In genomic region chr1:50935076-50935475, GRCm38 (mm10) we compare ENCODE assay signal across 30 mouse cellular contexts. TPM values are rescaled to one million over a fixed set of nuclear protein-coding genes. Genes with fewer than 3 reads are reported as not detected.
DNase-seq lines count a peak whose midpoint lies in the region; ATAC-seq and TF ChIP-seq lines count a peak whose summit lies in the region.
"Had no signal": no experiment of that assay in that cellular context is flagged by ENCODE, and none has a peak within 500 bp of the region (broad histone marks: within the 10 kb centered on the region; RNA-seq: fewer than 3 reads in every experiment).

No protein-coding gene starts in this region.

- no peaks in the 10 kb centered on the region for H3K36me3 ChIP-seq in midbrain, postnatal 0 days (ENCODE audit: insufficient read depth, low read length)
- no peaks in the 10 kb centered on the region for H3K36me3 ChIP-seq in midbrain, embryonic 13.5 days
- H3K36me3 ChIP-seq: embryonic facial prominence, embryonic 13.5 days; forebrain, embryonic 10.5 days; forebrain, embryonic 15.5 days; hindbrain, embryonic 13.5 days; limb, embryonic 13.5 days; midbrain, embryonic 15.5 days; stomach, embryonic 15.5 days had no signal

- 0 out of 2 replicates have a peak, but pooled peaks cover 2% of the 10 kb centered on the region for H3K4me1 ChIP-seq in midbrain, postnatal 0 days (ENCODE audit: insufficient read depth, low read length)
- peaks cover 3% of the 10 kb centered on the region; the same call in 1 of the 2 replicates for H3K4me1 ChIP-seq in midbrain, embryonic 13.5 days (replicated peaks)
- H3K4me1 ChIP-seq: embryonic facial prominence, embryonic 13.5 days; limb, embryonic 13.5 days; stomach, embryonic 15.5 days had no signal

- TF ChIP-seq CTCF in midbrain, postnatal 0 days (IDR thresholded peaks at IDR 0.05), result no peak

- H3K9me3 ChIP-seq in midbrain, postnatal 0 days (ENCODE audit: low read length), result no peaks in the 10 kb centered on the region
- H3K9me3 ChIP-seq in midbrain, embryonic 13.5 days, result no peaks in the 10 kb centered on the region
- H3K9me3 ChIP-seq: embryonic facial prominence, embryonic 13.5 days; forebrain, embryonic 10.5 days; forebrain, embryonic 15.5 days; hindbrain, embryonic 13.5 days; limb, embryonic 13.5 days; midbrain, embryonic 15.5 days; stomach, embryonic 15.5 days had no signal

- H3K27me3 ChIP-seq in midbrain, postnatal 0 days (ENCODE audit: insufficient read depth, low read length), result no peaks in the 10 kb centered on the region
- H3K27me3 ChIP-seq in midbrain, embryonic 13.5 days, result no peaks in the 10 kb centered on the region
- H3K27me3 ChIP-seq: forebrain, embryonic 15.5 days; hindbrain, embryonic 13.5 days; midbrain, embryonic 15.5 days; stomach, embryonic 15.5 days had no signal

- H3K9ac ChIP-seq in midbrain, postnatal 0 days (replicated peaks; ENCODE audit: low read length, poor library complexity, severe bottlenecking), result no peak overlapping the region
- H3K9ac ChIP-seq in midbrain, embryonic 13.5 days (replicated peaks), result no peak overlapping the region
- H3K9ac ChIP-seq: embryonic facial prominence, embryonic 13.5 days; forebrain, embryonic 15.5 days; hindbrain, embryonic 13.5 days; limb, embryonic 13.5 days; midbrain, embryonic 15.5 days; stomach, embryonic 15.5 days had no signal

- peak; percentile 17 for DNase-seq in midbrain, postnatal 0 days (ENCODE audit: low spot score)
- DNase-seq in 416B (ENCODE audit: low read depth), result peak; percentile 74
- peak; percentile 27 for DNase-seq in brain, adult 2 months (ENCODE audit: low read depth, low spot score)
- DNase-seq in testis, postnatal 14 days (ENCODE audit: low spot score), result no peak
- no peak for DNase-seq in heart, postnatal 36 days
- DNase-seq: adrenal gland, postnatal 25 days; cerebellum, adult 2 months; cerebellum, postnatal 36 days; embryo, embryonic 11 days; heart, postnatal 14 days; kidney, adult 9 months; kidney, postnatal 10 days; lung, adult 18-20 months; right cerebral cortex, postnatal 25 days; thymus, adult 2 months; thymus, postnatal 36 days had no signal

- intact Hi-C loops in heart, postnatal 36 days (cut with DNase I), result no loop called here

- no peak overlapping the region for H3K4me3 ChIP-seq in midbrain, postnatal 0 days (ENCODE audit: low read depth, low read length)
- H3K4me3 ChIP-seq in midbrain, embryonic 13.5 days (replicated peaks), result no peak overlapping the region
- H3K4me3 ChIP-seq: embryonic facial prominence, embryonic 13.5 days; forebrain, embryonic 10.5 days; forebrain, embryonic 15.5 days; hindbrain, embryonic 13.5 days; left cerebral cortex, adult 2 months; limb, embryonic 13.5 days; midbrain, embryonic 15.5 days; stomach, embryonic 15.5 days had no signal

- H3K4me2 ChIP-seq in midbrain, postnatal 0 days (ENCODE audit: low read depth, low read length, poor library complexity, severe bottlenecking), result no peak overlapping the region
- H3K4me2 ChIP-seq in midbrain, embryonic 13.5 days (replicated peaks), result no peak overlapping the region
- H3K4me2 ChIP-seq: embryonic facial prominence, embryonic 13.5 days; forebrain, embryonic 15.5 days; hindbrain, embryonic 13.5 days; limb, embryonic 13.5 days; liver, embryonic 11.5 days; midbrain, embryonic 15.5 days; stomach, embryonic 15.5 days had no signal

- H3K27ac ChIP-seq in midbrain, postnatal 0 days (ENCODE audit: low read depth, low read length), result no peak overlapping the region
- H3K27ac ChIP-seq in midbrain, embryonic 13.5 days, result no peak overlapping the region
- H3K27ac ChIP-seq: embryonic facial prominence, embryonic 13.5 days; forebrain, embryonic 10.5 days; forebrain, embryonic 15.5 days; hindbrain, embryonic 13.5 days; left cerebral cortex, adult 2 months; limb, embryonic 13.5 days; macrophage; midbrain, embryonic 15.5 days; stomach, embryonic 15.5 days had no signal

- 55% methylated on average over 2 of the region's 2 CpGs for WGBS in midbrain, postnatal 0 days
- WGBS in midbrain, embryonic 13.5 days, result 69% methylated on average over 2 of the region's 2 CpGs

- no peak for ATAC-seq in midbrain, postnatal 0 days (ENCODE audit: low FRiP score)
- ATAC-seq in midbrain, embryonic 13.5 days, result no peak
- peak; percentile 83 for ATAC-seq in megakaryocyte progenitor cell, adult 5-6 weeks (replicated peaks; ENCODE audit: poor library complexity)
- ATAC-seq: forebrain, embryonic 15.5 days; intestine, postnatal 0 days; lung, postnatal 0 days; midbrain, embryonic 15.5 days had no signal

RNA-seq across cellular contexts. Expression of gene Tmeff2, which starts 34.6 kb away (rescaled TPM):
- total RNA-seq in midbrain, postnatal 0 days (2014; rRNA removed), result 46.9 and 49.3 TPM in 2 replicates
- polyA plus RNA-seq in midbrain, postnatal 0 days (2015; fragmentation: Nextera tagmentation; extraction: Ambion mirVana), result 80.1 and 85.6 TPM in 2 replicates
- polyA plus RNA-seq in midbrain, embryonic 13.5 days (2015; fragmentation: Nextera tagmentation; extraction: Ambion mirVana), result 41.2 TPM in 2 replicates
- 0.10 TPM in 1 of 2 replicates, not detected in the other for total RNA-seq in megakaryocyte progenitor cell, adult 5-6 weeks (2015)
- total RNA-seq in megakaryocyte progenitor cell, adult 5-6 weeks (2017), result not detected in 2 replicates
- total RNA-seq in heart, postnatal 36 days (2021), result under 1 TPM; 0.27 to 0.36 TPM
- polyA plus RNA-seq: macrophage had no signal

Comparison
In these comparisons a context has a peak if more than half of its experiments do, and no peak if none do; other contexts are left out.
1. DNase-seq: peak in midbrain, postnatal 0 days (single experiment), 416B (single experiment) and brain, adult 2 months (single experiment); none in testis, postnatal 14 days (single experiment) and heart, postnatal 36 days (0 of 2).
2. RNA of gene Tmeff2, which starts 34.6 kb away (total RNA-seq): 46.9 to 49.3 TPM in midbrain, postnatal 0 days; 0.27 to 0.36 TPM in heart, postnatal 36 days and 0.10 TPM in megakaryocyte progenitor cell, adult 5-6 weeks; every median in the first group is over 10 times any median in the second.